12 mouse cellular contexts compared by ENCODE assay signal in genomic region chr4:47319561-47320321, GRCm38 (mm10). TPM values are rescaled to one million over a fixed set of nuclear protein-coding genes. Genes with fewer than 3 reads are reported as not detected.
A peak's percentile ranks its signal among the peaks of the same experiment; 100 is the strongest.
DNase-seq lines count a peak whose midpoint lies in the region; ATAC-seq and TF ChIP-seq lines count a peak whose summit lies in the region.
"Had no signal": no experiment of that assay in that cellular context is flagged by ENCODE, and none has a peak within 500 bp of the region (broad histone marks: within the 10 kb centered on the region; RNA-seq: fewer than 3 reads in every experiment).

No protein-coding gene starts in this region.

- no peak overlapping the region for H3K9ac ChIP-seq in liver, embryonic 11.5 days (ENCODE audit: low read depth, low read length)
- H3K9ac ChIP-seq in hindbrain, postnatal 0 days (replicated peaks; ENCODE audit: low read length) = no peak overlapping the region
- H3K9ac ChIP-seq: intestine, embryonic 15.5 days had no signal

- no peak for TF ChIP-seq POLR2A in thymus, adult 2 months (IDR thresholded peaks at IDR 0.05; ENCODE audit: control insufficient read depth, extremely low read depth, insufficient read depth, low read length, poor library complexity)

- peaks cover 12% of the 10 kb centered on the region; the same call in 1 of the 2 replicates for H3K4me1 ChIP-seq in heart, embryonic 10.5 days
- peaks cover 7% of the 10 kb centered on the region for H3K4me1 ChIP-seq in liver, embryonic 11.5 days (replicated peaks; ENCODE audit: control insufficient read depth, insufficient read depth, low read length)
- peaks cover 39% of the 10 kb centered on the region for H3K4me1 ChIP-seq in thymus, adult 2 months (replicated peaks; ENCODE audit: control insufficient read depth, insufficient read depth, low read length)
- H3K4me1 ChIP-seq in hindbrain, postnatal 0 days (ENCODE audit: insufficient read depth, low read length) = no peaks in the 10 kb centered on the region
- no peaks in the 10 kb centered on the region for H3K4me1 ChIP-seq in forebrain, embryonic 10.5 days
- H3K4me1 ChIP-seq: intestine, embryonic 15.5 days had no signal

- no peaks in the 10 kb centered on the region for H3K9me3 ChIP-seq in heart, embryonic 10.5 days
- no peaks in the 10 kb centered on the region for H3K9me3 ChIP-seq in liver, embryonic 11.5 days (ENCODE audit: control insufficient read depth, low read length)
- no peaks in the 10 kb centered on the region for H3K9me3 ChIP-seq in hindbrain, postnatal 0 days (ENCODE audit: low read length)
- no peaks in the 10 kb centered on the region for H3K9me3 ChIP-seq in forebrain, embryonic 10.5 days
- H3K9me3 ChIP-seq: intestine, embryonic 15.5 days had no signal

- no peaks in the 10 kb centered on the region for H3K36me3 ChIP-seq in heart, embryonic 10.5 days
- no peaks in the 10 kb centered on the region for H3K36me3 ChIP-seq in liver, embryonic 11.5 days (ENCODE audit: control insufficient read depth, insufficient read depth, low read length)
- H3K36me3 ChIP-seq in thymus, adult 2 months (ENCODE audit: control insufficient read depth, insufficient read depth, low read length) = no peaks in the 10 kb centered on the region
- H3K36me3 ChIP-seq in hindbrain, postnatal 0 days (ENCODE audit: insufficient read depth, low read length) = no peaks in the 10 kb centered on the region
- H3K36me3 ChIP-seq in forebrain, embryonic 10.5 days (replicated peaks) = no peaks in the 10 kb centered on the region
- H3K36me3 ChIP-seq: intestine, embryonic 15.5 days had no signal

- H3K27me3 ChIP-seq in heart, embryonic 10.5 days (ENCODE audit: insufficient read depth, poor library complexity, severe bottlenecking) = no peaks in the 10 kb centered on the region; the same call in 1 of the 2 replicates
- no peaks in the 10 kb centered on the region for H3K27me3 ChIP-seq in liver, embryonic 11.5 days (replicated peaks; ENCODE audit: control insufficient read depth, insufficient read depth, low read length)
- no peaks in the 10 kb centered on the region for H3K27me3 ChIP-seq in thymus, adult 2 months (ENCODE audit: control insufficient read depth, insufficient read depth, low read length)
- H3K27me3 ChIP-seq in hindbrain, postnatal 0 days (ENCODE audit: insufficient read depth, low read length) = no peaks in the 10 kb centered on the region
- no peaks in the 10 kb centered on the region for H3K27me3 ChIP-seq in forebrain, embryonic 10.5 days (ENCODE audit: poor library complexity, severe bottlenecking)
- H3K27me3 ChIP-seq: intestine, embryonic 15.5 days; Patski had no signal

- no peak for TF ChIP-seq CTCF in thymus, adult 2 months (IDR thresholded peaks at IDR 0.05; ENCODE audit: borderline replicate concordance, control insufficient read depth, extremely low read depth, insufficient read depth, low read length, poor library complexity)
- TF ChIP-seq CTCF in hindbrain, postnatal 0 days (IDR thresholded peaks at IDR 0.05; ENCODE audit: low read depth) = no peak

- H3K4me2 ChIP-seq in liver, embryonic 11.5 days = no peak overlapping the region
- H3K4me2 ChIP-seq in hindbrain, postnatal 0 days (ENCODE audit: low read depth, low read length) = no peak overlapping the region
- H3K4me2 ChIP-seq: heart, embryonic 11.5 days; intestine, embryonic 15.5 days had no signal

- DNase-seq in heart, adult 11 months = peak; percentile 94
- DNase-seq in heart, embryonic 10.5 days (ENCODE audit: low spot score) = no peak
- peak; percentile 72 for DNase-seq in MEL-GATA-1-ER (ENCODE audit: extremely low read depth, low read depth)
- no peak for DNase-seq in liver, embryonic 11.5 days (ENCODE audit: low spot score)
- DNase-seq in thymus, adult 2 months = peak; percentile 61
- DNase-seq in hindbrain, postnatal 0 days (ENCODE audit: low spot score) = no peak
- no peak for DNase-seq in forebrain, embryonic 10.5 days (ENCODE audit: extremely low spot score, low spot score)

- no peak overlapping the region for H3K27ac ChIP-seq in heart, embryonic 10.5 days
- H3K27ac ChIP-seq in liver, embryonic 11.5 days (ENCODE audit: low read depth, low read length) = no peak overlapping the region
- peak overlapping the region; percentile 84 for H3K27ac ChIP-seq in thymus, adult 2 months (ENCODE audit: control insufficient read depth, insufficient read depth, low read length)
- H3K27ac ChIP-seq in hindbrain, postnatal 0 days = no peak overlapping the region
- H3K27ac ChIP-seq in forebrain, embryonic 10.5 days = no peak overlapping the region
- H3K27ac ChIP-seq: intestine, embryonic 15.5 days had no signal

- ATAC-seq in liver, embryonic 11.5 days (replicated peaks; ENCODE audit: low FRiP score) = peak; percentile 61; the same call in 1 of the 2 replicates
- no peak for ATAC-seq in hindbrain, postnatal 0 days
- no peak for ATAC-seq in cerebellum, adult (ENCODE audit: insufficient number of reproducible peaks, low FRiP score, low TSS enrichment)
- ATAC-seq: intestine, embryonic 15.5 days; Patski had no signal

- WGBS in heart, embryonic 10.5 days = 70% methylated on average over 10 of the region's 10 CpGs
- WGBS in liver, embryonic 11.5 days = 39% methylated on average over 10 of the region's 10 CpGs
- WGBS in thymus, adult 2 months = 6% methylated on average over 10 of the region's 10 CpGs
- 91% methylated on average over 10 of the region's 10 CpGs for WGBS in hindbrain, postnatal 0 days
- WGBS in forebrain, embryonic 10.5 days = 85% methylated on average over 10 of the region's 10 CpGs

- H3K4me3 ChIP-seq in heart, embryonic 10.5 days = no peak overlapping the region
- no peak overlapping the region for H3K4me3 ChIP-seq in liver, embryonic 11.5 days (ENCODE audit: low read depth, low read length)
- no peak overlapping the region for H3K4me3 ChIP-seq in thymus, adult 2 months (ENCODE audit: control insufficient read depth, insufficient read depth, low read length)
- no peak overlapping the region for H3K4me3 ChIP-seq in hindbrain, postnatal 0 days (ENCODE audit: low read length)
- no peak overlapping the region for H3K4me3 ChIP-seq in forebrain, embryonic 10.5 days
- H3K4me3 ChIP-seq: intestine, embryonic 15.5 days; layer of hippocampus, adult 2 months had no signal

RNA-seq across cellular contexts. Expression of gene Tgfbr1, which starts 33.3 kb away (rescaled TPM):
- 47.9 and 51.9 TPM in 2 replicates for polyA plus RNA-seq in heart, embryonic 10.5 days (2016; fragmentation: Nextera tagmentation; extraction: Ambion mirVana)
- 24.3 and 26.3 TPM in 2 replicates for polyA plus RNA-seq in liver, embryonic 11.5 days (2014; fragmentation: Nextera tagmentation; extraction: Ambion mirVana)
- polyA plus RNA-seq in thymus, adult 2 months (2012; rRNA removed) = 13.2 and 17.8 TPM in 2 replicates
- total RNA-seq in hindbrain, postnatal 0 days (2014; rRNA removed) = 24.7 and 33.1 TPM in 2 replicates
- 13.0 and 14.0 TPM in 2 replicates for polyA plus RNA-seq in hindbrain, postnatal 0 days (2015; fragmentation: Nextera tagmentation; extraction: Ambion mirVana)
- 87.0 and 94.6 TPM in 2 replicates for polyA plus RNA-seq in forebrain, embryonic 10.5 days (2016; fragmentation: Nextera tagmentation; extraction: Ambion mirVana)

Comparison
In these comparisons a context has a peak if more than half of its experiments do, and no peak if none do; other contexts are left out.
1. DNase-seq: peak in heart, adult 11 months (single experiment), MEL-GATA-1-ER (single experiment) and thymus, adult 2 months (single experiment); none in heart, embryonic 10.5 days (single experiment), liver, embryonic 11.5 days (single experiment), hindbrain, postnatal 0 days (single experiment) and forebrain, embryonic 10.5 days (single experiment).